Mouse (Mus musculus): ENCODE measurements around the gene Prop1. TPM values are rescaled to one million over a fixed set of nuclear protein-coding genes. Genes with fewer than 3 reads are reported as not detected.

Gene Prop1
- polyA plus RNA-seq, 1 experiment from 2014 or later = not detected

- H3K9ac ChIP-seq (ENCODE audit: low read length) = no peak overlapping the region
- no peaks in the 10 kb centered on the region for H3K36me3 ChIP-seq (ENCODE audit: control insufficient read depth, insufficient read depth, low read length)
- H3K4me2 ChIP-seq (ENCODE audit: low read depth, low read length, severe bottlenecking) = no peak overlapping the region
- H3K9me3 ChIP-seq (ENCODE audit: control insufficient read depth, low read length) = no peaks in the 10 kb centered on the region
- DNase-seq (ENCODE audit: low spot score) (peak; percentile 66), ATAC-seq (replicated peaks; ENCODE audit: low FRiP score) (no peak)
- no peak overlapping the region for H3K4me3 ChIP-seq (ENCODE audit: low read depth, low read length)
- 38% methylated on average over 14 of the region's 14 CpGs for WGBS
- H3K27ac ChIP-seq (ENCODE audit: low read depth, low read length) = no peak overlapping the region
- no peaks in the 10 kb centered on the region for H3K4me1 ChIP-seq (replicated peaks; ENCODE audit: control insufficient read depth, insufficient read depth, low read length)
- no peaks in the 10 kb centered on the region for H3K27me3 ChIP-seq (ENCODE audit: control insufficient read depth, insufficient read depth, low read length)
Measured at GRCm38 (mm10) chr11:50939621-50940366, 13.8 kb downstream of the Prop1 start.

- no peaks in the 10 kb centered on the region for H3K36me3 ChIP-seq (ENCODE audit: control insufficient read depth, insufficient read depth, low read length)
- no peak overlapping the region for H3K27ac ChIP-seq (ENCODE audit: low read depth, low read length)
- H3K4me1 ChIP-seq (replicated peaks; ENCODE audit: control insufficient read depth, insufficient read depth, low read length) = no peaks in the 10 kb centered on the region
- H3K9ac ChIP-seq (ENCODE audit: low read length) = no peak overlapping the region
- ATAC-seq (replicated peaks; ENCODE audit: low FRiP score) = no peak
- H3K4me2 ChIP-seq (ENCODE audit: low read depth, low read length, severe bottlenecking) = no peak overlapping the region
- 88% methylated on average over 8 of the region's 8 CpGs for WGBS
- H3K4me3 ChIP-seq (ENCODE audit: low read depth, low read length) = no peak overlapping the region
- no peaks in the 10 kb centered on the region for H3K27me3 ChIP-seq (ENCODE audit: control insufficient read depth, insufficient read depth, low read length)
- no peaks in the 10 kb centered on the region for H3K9me3 ChIP-seq (ENCODE audit: control insufficient read depth, low read length)
- no peak for DNase-seq (ENCODE audit: low spot score)
Measured at GRCm38 (mm10) chr11:50938435-50938834, 15.1 kb downstream of the Prop1 start.

GRCm38 (mm10) chr11:50932040-50932439, 21.5 kb downstream of the Prop1 start:
- Histone ChIP-seq H3K9me3 (ENCODE audit: control insufficient read depth, low read length) (no peaks in the 10 kb centered on the region), H3K36me3 (ENCODE audit: control insufficient read depth, insufficient read depth, low read length) (no peaks in the 10 kb centered on the region), H3K4me1 (replicated peaks; ENCODE audit: control insufficient read depth, insufficient read depth, low read length) (peaks cover 5% of the 10 kb centered on the region), H3K27ac (ENCODE audit: low read depth, low read length) (no peak overlapping the region; the same call in 1 of the 2 replicates), H3K9ac (ENCODE audit: low read length) (no peak overlapping the region), H3K4me3 (ENCODE audit: low read depth, low read length) (peak overlapping the region; percentile 57; the same call in 1 of the 2 replicates), H3K4me2 (ENCODE audit: low read depth, low read length, severe bottlenecking) (peak overlapping the region; percentile 93; the same call in 1 of the 2 replicates), H3K27me3 (ENCODE audit: control insufficient read depth, insufficient read depth, low read length) (peaks cover 5% of the 10 kb centered on the region; the same call in 1 of the 2 replicates)
- WGBS = 78% methylated on average over 1 of the region's 1 CpGs
- DNase-seq (ENCODE audit: low spot score) (no peak), ATAC-seq (replicated peaks; ENCODE audit: low FRiP score) (peak; percentile 47)

GRCm38 (mm10) chr11:50931451-50931866, 22.1 kb downstream of the Prop1 start, which contains the start of gene Zfp354b:
Gene Zfp354b (minus strand): TSS chr11:50931633.
- peak within 1 kb of the TSS; percentile 93 for H3K4me2 ChIP-seq (ENCODE audit: low read depth, low read length, severe bottlenecking)
- peak; percentile 97 for ATAC-seq (replicated peaks; ENCODE audit: low FRiP score)
- H3K9ac ChIP-seq (ENCODE audit: low read length) = peak within 1 kb of the TSS; percentile 64
- under 1% methylated on average over 18 of the region's 18 CpGs for WGBS
- H3K27ac ChIP-seq (ENCODE audit: low read depth, low read length) = no peak within 1 kb of the TSS; the same call in 1 of the 2 replicates
- peak; percentile 93 for DNase-seq (ENCODE audit: low spot score)
- peaks cover 5% of the 10 kb centered on the region for H3K4me1 ChIP-seq (replicated peaks; ENCODE audit: control insufficient read depth, insufficient read depth, low read length)
- H3K4me3 ChIP-seq (ENCODE audit: low read depth, low read length) = peak within 1 kb of the TSS; percentile 57
- no peaks in the 10 kb centered on the region for H3K36me3 ChIP-seq (ENCODE audit: control insufficient read depth, insufficient read depth, low read length)
- no peaks in the 10 kb centered on the region for H3K9me3 ChIP-seq (ENCODE audit: control insufficient read depth, low read length)
- H3K27me3 ChIP-seq (ENCODE audit: control insufficient read depth, insufficient read depth, low read length) = peaks cover 5% of the 10 kb centered on the region; the same call in 1 of the 2 replicates

- H3K27me3 ChIP-seq (ENCODE audit: control insufficient read depth, insufficient read depth, low read length) = peaks cover 5% of the 10 kb centered on the region; the same call in 1 of the 2 replicates
- H3K27ac ChIP-seq (ENCODE audit: low read depth, low read length) = no peak overlapping the region
- DNase-seq (ENCODE audit: low spot score) (peak; percentile 54), ATAC-seq (replicated peaks; ENCODE audit: low FRiP score) (0 out of 2 replicates have a peak, but pooled peaks have one; percentile 1)
- WGBS = 3% methylated on average over 16 of the region's 16 CpGs
- H3K9ac ChIP-seq (ENCODE audit: low read length) = peak overlapping the region; percentile 64
- no peaks in the 10 kb centered on the region for H3K9me3 ChIP-seq (ENCODE audit: control insufficient read depth, low read length)
- H3K36me3 ChIP-seq (ENCODE audit: control insufficient read depth, insufficient read depth, low read length) = no peaks in the 10 kb centered on the region
- H3K4me3 ChIP-seq (ENCODE audit: low read depth, low read length) = peak overlapping the region; percentile 57
- peak overlapping the region; percentile 93 for H3K4me2 ChIP-seq (ENCODE audit: low read depth, low read length, severe bottlenecking)
- peaks cover 5% of the 10 kb centered on the region for H3K4me1 ChIP-seq (replicated peaks; ENCODE audit: control insufficient read depth, insufficient read depth, low read length)
Measured at GRCm38 (mm10) chr11:50931021-50931420, 22.5 kb downstream of the Prop1 start.

- Histone ChIP-seq H3K4me1 (replicated peaks; ENCODE audit: control insufficient read depth, insufficient read depth, low read length) (peaks cover 5% of the 10 kb centered on the region), H3K9ac (ENCODE audit: low read length) (peak overlapping the region; percentile 64), H3K27me3 (ENCODE audit: control insufficient read depth, insufficient read depth, low read length) (peaks cover 5% of the 10 kb centered on the region; the same call in 1 of the 2 replicates), H3K4me3 (ENCODE audit: low read depth, low read length) (peak overlapping the region; percentile 57), H3K4me2 (ENCODE audit: low read depth, low read length, severe bottlenecking) (peak overlapping the region; percentile 93), H3K9me3 (ENCODE audit: control insufficient read depth, low read length) (no peaks in the 10 kb centered on the region), H3K27ac (ENCODE audit: low read depth, low read length) (no peak overlapping the region), H3K36me3 (ENCODE audit: control insufficient read depth, insufficient read depth, low read length) (no peaks in the 10 kb centered on the region)
- DNase-seq (ENCODE audit: low spot score) = peak; percentile 50
- ATAC-seq (replicated peaks; ENCODE audit: low FRiP score) = no peak
- 35% methylated on average over 14 of the region's 14 CpGs for WGBS
Measured at GRCm38 (mm10) chr11:50930469-50931014, 23.0 kb downstream of the Prop1 start.

- no peaks in the 10 kb centered on the region for H3K27me3 ChIP-seq (ENCODE audit: control insufficient read depth, insufficient read depth, low read length)
- H3K27ac ChIP-seq (ENCODE audit: low read depth, low read length) = peak within 1 kb of the TSS; percentile 57
- H3K4me2 ChIP-seq (ENCODE audit: low read depth, low read length, severe bottlenecking) = peak within 1 kb of the TSS; percentile 45
- peaks cover 6% of the 10 kb centered on the region for H3K9me3 ChIP-seq (ENCODE audit: control insufficient read depth, low read length)
- H3K9ac ChIP-seq (ENCODE audit: low read length) = peak within 1 kb of the TSS; percentile 94
- WGBS = under 1% methylated on average over 47 of the region's 47 CpGs
- H3K36me3 ChIP-seq (ENCODE audit: control insufficient read depth, insufficient read depth, low read length) = peaks cover 12% of the 10 kb centered on the region
- ATAC-seq (replicated peaks; ENCODE audit: low FRiP score) (peak; percentile 97), DNase-seq (ENCODE audit: low spot score) (peak; percentile 92)
- peak within 1 kb of the TSS; percentile 75 for H3K4me3 ChIP-seq (ENCODE audit: low read depth, low read length)
- no peaks in the 10 kb centered on the region for H3K4me1 ChIP-seq (replicated peaks; ENCODE audit: control insufficient read depth, insufficient read depth, low read length)
Measured at GRCm38 (mm10) chr11:50915671-50916320, 37.8 kb downstream of the Prop1 start, which contains the start of gene Zfp2. Gene Zfp2 (minus strand): TSS chr11:50916165.

- DNase-seq (ENCODE audit: low spot score) (no peak), ATAC-seq (replicated peaks; ENCODE audit: low FRiP score) (no peak)
- no peak overlapping the region for H3K27ac ChIP-seq (ENCODE audit: low read depth, low read length)
- no peak overlapping the region for H3K4me3 ChIP-seq (ENCODE audit: low read depth, low read length)
- H3K4me1 ChIP-seq (replicated peaks; ENCODE audit: control insufficient read depth, insufficient read depth, low read length) = no peaks in the 10 kb centered on the region
- 95% methylated on average over 3 of the region's 3 CpGs for WGBS
- no peaks in the 10 kb centered on the region for H3K27me3 ChIP-seq (ENCODE audit: control insufficient read depth, insufficient read depth, low read length)
- H3K36me3 ChIP-seq (ENCODE audit: control insufficient read depth, insufficient read depth, low read length) = peaks cover 25% of the 10 kb centered on the region
- peaks cover 6% of the 10 kb centered on the region for H3K9me3 ChIP-seq (ENCODE audit: control insufficient read depth, low read length)
- no peak overlapping the region for H3K9ac ChIP-seq (ENCODE audit: low read length)
- no peak overlapping the region for H3K4me2 ChIP-seq (ENCODE audit: low read depth, low read length, severe bottlenecking)
Measured at GRCm38 (mm10) chr11:50914461-50914860, 39.1 kb downstream of the Prop1 start.
